Mouse (Mus musculus) ES-E14 (cell line): Measurements from ENCODE around the gene Slc1a2. TPM values are rescaled to one million over a fixed set of nuclear protein-coding genes. Genes with fewer than 3 reads are reported as not detected.

Source experiments
- DNase-seq: peaks from one replicate; pipeline ENCODE4 v3.0.0-alpha.2; 2013; ENCODE audit warnings: low read depth, low spot score
- H3K27ac ChIP-seq: 2 replicates; pipeline ENCODE4 v1.5.1; 2012; ENCODE audit warnings: low read depth, mild to moderate bottlenecking, low read length, moderate library complexity, mixed read lengths; ENCODE audit not compliant: poor library complexity, insufficient read depth, severe bottlenecking
- H3K36me3 ChIP-seq: 2 replicates; pipeline ENCODE4 v1.6.1; 2012; ENCODE audit warnings: mild to moderate bottlenecking, low read length, moderate library complexity, mixed read lengths; ENCODE audit not compliant: control insufficient read depth, poor library complexity, insufficient read depth, severe bottlenecking
- H3K4me1 ChIP-seq, 2 experiments: fragments of 150-350 bp in 1 of 2; sonication (generic) in 1 of 2; 2 replicates each; pipeline ENCODE4 v1.6.1; 2012; ENCODE audit warnings: low read length in 2 of 2, mild to moderate bottlenecking in 1 of 2, mixed read lengths in 1 of 2; ENCODE audit not compliant: control insufficient read depth in 2 of 2, insufficient read depth in 2 of 2, poor library complexity in 1 of 2
- H3K4me3 ChIP-seq, 2 experiments: fragments of 150-350 bp in 1 of 2; sonication (generic) in 1 of 2; 2 replicates each; pipeline ENCODE4 v1.5.1; 2012; ENCODE audit warnings: low read length in 2 of 2, low read depth in 1 of 2, mild to moderate bottlenecking in 1 of 2, mixed read lengths in 1 of 2; ENCODE audit not compliant: insufficient read depth in 1 of 2, poor library complexity in 1 of 2, severe bottlenecking in 1 of 2
- H3K9ac ChIP-seq: 2 replicates; pipeline ENCODE4 v1.6.1; 2012; ENCODE audit warnings: low read depth, mild to moderate bottlenecking, low read length, mixed read lengths; ENCODE audit not compliant: poor library complexity, insufficient read depth, severe bottlenecking
- H3K9me3 ChIP-seq: fragments of 150-350 bp; sonication (generic); 2 replicates; pipeline ENCODE4 v1.6.1; 2012; ENCODE audit warnings: low read depth, mild to moderate bottlenecking, low read length; ENCODE audit not compliant: control insufficient read depth, insufficient read depth
- CHD2 ChIP-seq: IDR thresholded peaks from 2 replicates; pipeline ENCODE4 v1.6.1; 2014; ENCODE audit warnings: mild to moderate bottlenecking, low read depth, low read length, inconsistent platforms
- HCFC1 ChIP-seq: IDR thresholded peaks from 2 replicates; pipeline ENCODE4 v1.6.1; 2012; ENCODE audit warnings: low read length, inconsistent platforms, borderline replicate concordance; ENCODE audit not compliant: insufficient read depth
- MAFK ChIP-seq: IDR thresholded peaks from 2 replicates; pipeline ENCODE4 v1.6.1; 2014; ENCODE audit warnings: mild to moderate bottlenecking, low read depth, low read length, inconsistent platforms; ENCODE audit not compliant: insufficient read depth
- ZC3H11A ChIP-seq: IDR thresholded peaks from 2 replicates; pipeline ENCODE4 v1.6.1; 2012; ENCODE audit warnings: low read depth, mild to moderate bottlenecking, inconsistent platforms, low read length, borderline replicate concordance
- ZNF384 ChIP-seq: IDR thresholded peaks from 2 replicates; pipeline ENCODE4 v1.6.1; 2012; ENCODE audit warnings: low read depth, low read length, inconsistent platforms
- in situ Hi-C, 2 experiments: fragments of 600-800 bp; cut with MboI; formaldehyde crosslinking; loops; one replicate each; pipeline ENCODE4 v1.15.1; 2025; ENCODE audit warnings: low sequenced_read_pairs in 2 of 2, inconsistent platforms in 1 of 2; ENCODE audit not compliant: unreplicated experiment in 2 of 2
- total RNA-seq: library from RNA; depleted of rRNA; stranded (reverse); fragments of 300-350 nt; gene quantifications from 2 replicates; pipeline ENCODE4 v1.2.3, GENCODE M21; 2012; rRNA removed

Slc1a2 gene
- 0.40 and 0.48 TPM in 2 replicates for total RNA-seq

- in situ Hi-C loops, result no loop called here
- H3K4me3 ChIP-seq, result peak within 1 kb of the TSS; percentile 78 to 82
- H3K27ac ChIP-seq, result no peak within 1 kb of the TSS
- peak within 1 kb of the TSS; percentile 55 for H3K9ac ChIP-seq
- H3K9me3 ChIP-seq, result no peaks in the 10 kb centered on the region
- no peaks in the 10 kb centered on the region for H3K36me3 ChIP-seq
- H3K4me1 ChIP-seq, result no peaks in the 10 kb centered on the region; a peak in 1 of 4 replicates
- DNase-seq, result no peak
- TF ChIP-seq ZC3H11A, result no peak
- no peak for TF ChIP-seq MAFK
- TF ChIP-seq ZNF384, result peak; percentile 72; the same call in 1 of the 2 replicates
- no peak for TF ChIP-seq CHD2
- no peak for TF ChIP-seq HCFC1
Measured at GRCm38 (mm10) chr2:102658163-102658660, at the start of gene Slc1a2. TSS of gene Slc1a2 (plus strand) at chr2:102658659.

GRCm38 (mm10) chr2:102610485-102610884 lies 48.0 kb upstream of the Slc1a2 start:
- no peaks in the 10 kb centered on the region for H3K36me3 ChIP-seq
- in situ Hi-C loops, result no loop called here
- DNase-seq, result no peak
- no peak overlapping the region for H3K4me3 ChIP-seq
- H3K27ac ChIP-seq, result no peak overlapping the region
- H3K9me3 ChIP-seq, result no peaks in the 10 kb centered on the region
- H3K4me1 ChIP-seq, result no peaks in the 10 kb centered on the region
- no peak overlapping the region for H3K9ac ChIP-seq
- TF ChIP-seq CHD2 (no peak), ZNF384 (no peak), MAFK (no peak), ZC3H11A (no peak), HCFC1 (no peak)

- in situ Hi-C loops, result no loop called here
- DNase-seq, result no peak
- no peaks in the 10 kb centered on the region for H3K36me3 ChIP-seq
Measured at GRCm38 (mm10) chr2:102616637-102617036, 41.8 kb upstream of the Slc1a2 start.

GRCm38 (mm10) chr2:102620744-102621429 lies 37.6 kb upstream of the Slc1a2 start:
- Histone ChIP-seq H3K36me3 (no peaks in the 10 kb centered on the region), H3K4me1 (no peaks in the 10 kb centered on the region), H3K27ac (no peak overlapping the region), H3K9ac (no peak overlapping the region), H3K4me3 (no peak overlapping the region), H3K9me3 (no peaks in the 10 kb centered on the region)
- no peak for DNase-seq
- in situ Hi-C loops, result no loop called here
- TF ChIP-seq MAFK (no peak), HCFC1 (no peak), ZNF384 (no peak), ZC3H11A (no peak), CHD2 (no peak)

More at GRCm38 (mm10) chr2:102616637-102617036, 41.8 kb upstream of the Slc1a2 start:
- no peaks in the 10 kb centered on the region for H3K4me1 ChIP-seq
- H3K4me3 ChIP-seq, result no peak overlapping the region
- TF ChIP-seq HCFC1 (no peak), ZNF384 (no peak), CHD2 (no peak), ZC3H11A (no peak), MAFK (no peak)
- H3K27ac ChIP-seq, result no peak overlapping the region
- no peaks in the 10 kb centered on the region for H3K9me3 ChIP-seq
- no peak overlapping the region for H3K9ac ChIP-seq
